Mouse (Mus musculus) heart, postnatal 0 days (tissue): Measurements from ENCODE around the gene Lrrc4.

ENCODE experiments used
- CTCF ChIP-seq: IDR thresholded peaks from 2 replicates; pipeline ENCODE4 v1.5.1; 2016; ENCODE audit warnings: antibody characterized with exemption, control low read depth, low read depth
- EP300 ChIP-seq: IDR thresholded peaks from 2 replicates; pipeline ENCODE4 v1.6.1; 2016; ENCODE audit warnings: antibody characterized with exemption, low read depth

- TF ChIP-seq CTCF = no peak
- no peak for TF ChIP-seq EP300
Measured at GRCm38 (mm10) chr6:28800976-28801375, 30.6 kb downstream of the Lrrc4 start.
